ENCODE assay signal across 8 mouse cellular contexts in the genomic region with DNA sequence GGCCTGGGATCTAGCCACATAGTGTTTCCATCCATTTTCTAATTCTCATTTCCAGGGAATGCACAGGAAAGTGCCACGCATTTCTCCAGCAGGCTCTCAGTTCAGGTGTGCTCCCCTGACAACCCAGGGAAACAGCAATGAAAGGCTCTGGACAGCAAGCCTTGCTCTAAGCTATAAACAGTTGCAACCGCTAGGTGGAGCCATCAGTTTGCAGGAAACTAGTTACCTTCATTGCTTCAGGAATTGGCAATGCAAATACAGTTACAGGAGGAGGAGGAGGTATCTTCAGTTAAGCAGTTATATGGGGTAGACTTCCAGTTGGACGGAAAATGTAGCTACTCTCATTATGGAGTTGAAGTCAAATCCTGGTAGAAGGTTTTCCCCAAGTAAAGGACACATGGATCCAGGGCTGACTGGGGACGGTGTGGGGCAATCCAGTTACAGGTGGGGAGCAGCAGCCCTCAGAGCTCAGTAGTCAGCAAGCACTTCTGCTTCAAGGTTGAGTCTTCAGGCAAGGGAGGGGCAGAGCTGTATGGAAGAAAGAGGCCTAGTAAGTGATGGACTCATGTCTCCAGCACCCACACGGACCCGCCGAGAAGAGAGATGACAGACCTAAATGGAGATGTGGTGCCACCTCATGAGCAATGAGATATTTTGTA. TPM values are rescaled to one million over a fixed set of nuclear protein-coding genes. Genes with fewer than 3 reads are reported as not detected.
DNase-seq lines count a peak whose midpoint lies in the region; ATAC-seq and TF ChIP-seq lines count a peak whose summit lies in the region.

No protein-coding gene starts in this region.

- 0 out of 2 replicates have a peak, but pooled peaks cover 3% of the 10 kb centered on the region for H3K4me1 ChIP-seq in intestine, embryonic 16.5 days (ENCODE audit: control insufficient read depth, insufficient read depth, low read length)
- no peaks in the 10 kb centered on the region for H3K4me1 ChIP-seq in midbrain, embryonic 16.5 days (ENCODE audit: control insufficient read depth, insufficient read depth, low read length)

- DNase-seq in testis, postnatal 10 days (ENCODE audit: low spot score) = peak; percentile 90
- no peak for DNase-seq in testis, postnatal 14 days (ENCODE audit: low spot score)
- peak; percentile 92 to 95 for DNase-seq in cerebellum, postnatal 10 days
- peak; percentile 81 for DNase-seq in gastrocnemius, adult 2 months
- DNase-seq in left cerebral cortex, postnatal 36 days (ENCODE audit: low spot score in 2 of 2) = peak; percentile 74 to 83
- peak; percentile 39 to 56 for DNase-seq in spleen, postnatal 36 days (ENCODE audit: low spot score in 2 of 2)

- H3K4me2 ChIP-seq in intestine, embryonic 16.5 days (ENCODE audit: low read depth, low read length) = no peak overlapping the region
- H3K4me2 ChIP-seq in midbrain, embryonic 16.5 days (ENCODE audit: low read length) = no peak overlapping the region

- ATAC-seq in intestine, embryonic 16.5 days = peak; percentile 67
- peak; percentile 85 for ATAC-seq in midbrain, embryonic 16.5 days

- H3K4me3 ChIP-seq in gastrocnemius, adult 2 months = no peak overlapping the region
- H3K4me3 ChIP-seq in intestine, embryonic 16.5 days (ENCODE audit: low read length) = no peak overlapping the region
- H3K4me3 ChIP-seq in midbrain, embryonic 16.5 days (ENCODE audit: low read depth, low read length) = no peak overlapping the region

- intact Hi-C loops in gastrocnemius, adult 2 months (cut with DNase I) = loop anchor here (1.0 to 5.0 kb wide), 3 partner anchors 127 to 464 kb away; no protein-coding TSS in a partner anchor
- intact Hi-C loops in left cerebral cortex, postnatal 36 days (cut with DNase I) = loop anchor here (2.0 kb wide), 3 partner anchors 90 to 380 kb away; no protein-coding TSS in a partner anchor

- no peaks in the 10 kb centered on the region for H3K27me3 ChIP-seq in intestine, embryonic 16.5 days (replicated peaks; ENCODE audit: control insufficient read depth, insufficient read depth, low read length)
- no peaks in the 10 kb centered on the region for H3K27me3 ChIP-seq in midbrain, embryonic 16.5 days (ENCODE audit: control insufficient read depth, insufficient read depth, low read depth, low read length)

- no peak overlapping the region for H3K27ac ChIP-seq in gastrocnemius, adult 2 months
- H3K27ac ChIP-seq in intestine, embryonic 16.5 days (ENCODE audit: low read length) = no peak overlapping the region
- H3K27ac ChIP-seq in midbrain, embryonic 16.5 days (ENCODE audit: low read length) = no peak overlapping the region

- peak; percentile 95 for TF ChIP-seq CTCF in gastrocnemius, adult 2 months (IDR thresholded peaks at IDR 0.05)

- H3K36me3 ChIP-seq in intestine, embryonic 16.5 days (ENCODE audit: control insufficient read depth, insufficient read depth, low read length) = no peaks in the 10 kb centered on the region
- H3K36me3 ChIP-seq in midbrain, embryonic 16.5 days (ENCODE audit: control insufficient read depth, insufficient read depth, low read length) = no peaks in the 10 kb centered on the region

- 65% methylated on average over 7 of the region's 7 CpGs for WGBS in intestine, embryonic 16.5 days
- WGBS in midbrain, embryonic 16.5 days = 75% methylated on average over 7 of the region's 7 CpGs

- no peak overlapping the region for H3K9ac ChIP-seq in intestine, embryonic 16.5 days (ENCODE audit: low read depth, low read length)
- H3K9ac ChIP-seq in midbrain, embryonic 16.5 days (ENCODE audit: low read depth, low read length) = no peak overlapping the region

- no peaks in the 10 kb centered on the region for H3K9me3 ChIP-seq in intestine, embryonic 16.5 days (ENCODE audit: control insufficient read depth, low read length)
- H3K9me3 ChIP-seq in midbrain, embryonic 16.5 days (replicated peaks; ENCODE audit: control insufficient read depth, low read length, poor library complexity, severe bottlenecking) = no peaks in the 10 kb centered on the region

RNA-seq across cellular contexts. Expression of a gene that starts 22.8 kb away (rescaled TPM):
- 1 to 10 TPM; 3.4 to 5.9 TPM for total RNA-seq in gastrocnemius, adult 2 months (2021)
- 27.2 and 27.7 TPM in 2 replicates for polyA plus RNA-seq in intestine, embryonic 16.5 days (2015; fragmentation: Nextera tagmentation; extraction: Ambion mirVana)
- 10 to 100 TPM; 14.8 to 16.2 TPM for total RNA-seq in left cerebral cortex, postnatal 36 days (2021)
- 19.2 and 19.7 TPM in 2 replicates for polyA plus RNA-seq in midbrain, embryonic 16.5 days (2015; fragmentation: Nextera tagmentation; extraction: Ambion mirVana)

RNA-seq across cellular contexts. Expression of a gene that starts 44.2 kb away (rescaled TPM):
- 1 to 10 TPM; 6.7 to 7.8 TPM for total RNA-seq in gastrocnemius, adult 2 months (2021)
- 203 and 218 TPM in 2 replicates for polyA plus RNA-seq in intestine, embryonic 16.5 days (2015; fragmentation: Nextera tagmentation; extraction: Ambion mirVana)
- 10 to 100 TPM; 22.2 to 22.6 TPM for total RNA-seq in left cerebral cortex, postnatal 36 days (2021)
- 60.8 and 60.9 TPM in 2 replicates for polyA plus RNA-seq in midbrain, embryonic 16.5 days (2015; fragmentation: Nextera tagmentation; extraction: Ambion mirVana)
